Mouse (Mus musculus) urinary bladder, adult 2 months (tissue): Measurements from ENCODE around the gene Cby3. TPM values are rescaled to one million over a fixed set of nuclear protein-coding genes. Genes with fewer than 3 reads are reported as not detected.
"Not testable (repeated sequence)": the region's sequence is repeated elsewhere in the genome, so short reads cannot be mapped to it uniquely, and the experiment has no call there.

ENCODE experiments used
- DNase-seq: peaks from one replicate; pipeline ENCODE4 v3.0.0; 2022; ENCODE audit warnings: low spot score
- polyA plus RNA-seq: library from polyadenylated mRNA; depleted of rRNA; stranded (reverse); fragments of >200 nt; gene quantifications from 2 replicates; pipeline ENCODE4 v1.2.3, GENCODE M21; 2012; rRNA removed

Cby3 gene
- 0.12 and 0.25 TPM in 2 replicates for polyA plus RNA-seq

- no peak for DNase-seq
Measured at GRCm38 (mm10) chr11:50354162-50354561, at the start of gene Cby3. Gene Cby3 (plus strand): TSS chr11:50354462.

GRCm38 (mm10) chr11:50312803-50313202 is 41.5 kb upstream of the Cby3 start:
- DNase-seq = no peak

GRCm38 (mm10) chr11:50319343-50319742 is 34.9 kb upstream of the Cby3 start:
- not testable (repeated sequence) for DNase-seq

- no peak for DNase-seq
Measured at GRCm38 (mm10) chr11:50321239-50321638, 33.0 kb upstream of the Cby3 start.

GRCm38 (mm10) chr11:50322345-50322744 is 31.9 kb upstream of the Cby3 start:
- no peak for DNase-seq

- DNase-seq = no peak
Measured at GRCm38 (mm10) chr11:50323843-50324242, 30.4 kb upstream of the Cby3 start.

- DNase-seq = no peak
Measured at GRCm38 (mm10) chr11:50324751-50325471, 29.4 kb upstream of the Cby3 start.

GRCm38 (mm10) chr11:50325496-50326301 is 28.6 kb upstream of the Cby3 start, which contains the start of gene Canx:
Gene Canx (minus strand): TSS chr11:50325673.
- peak; percentile 98 for DNase-seq

- DNase-seq = no peak
Measured at GRCm38 (mm10) chr11:50326302-50326966, 27.8 kb upstream of the Cby3 start.

- DNase-seq = no peak
Measured at GRCm38 (mm10) chr11:50328075-50328625, 26.1 kb upstream of the Cby3 start.

- DNase-seq = no peak
Measured at GRCm38 (mm10) chr11:50329378-50329777, 24.9 kb upstream of the Cby3 start.

- DNase-seq = no peak
Measured at GRCm38 (mm10) chr11:50333181-50333580, 21.1 kb upstream of the Cby3 start.

- no peak for DNase-seq
Measured at GRCm38 (mm10) chr11:50336126-50336525, 18.1 kb upstream of the Cby3 start.

GRCm38 (mm10) chr11:50336891-50337290 is 17.4 kb upstream of the Cby3 start:
- DNase-seq = no peak

- DNase-seq = no peak
Measured at GRCm38 (mm10) chr11:50345486-50345885, 8.8 kb upstream of the Cby3 start.

GRCm38 (mm10) chr11:50346256-50347032 is 7.8 kb upstream of the Cby3 start:
- DNase-seq = no peak

- no peak for DNase-seq
Measured at GRCm38 (mm10) chr11:50352177-50352576, 2.1 kb upstream of the Cby3 start.

GRCm38 (mm10) chr11:50354851-50355250 is 589 bp downstream of the Cby3 start:
- DNase-seq = no peak

GRCm38 (mm10) chr11:50355395-50355794 is 1.1 kb downstream of the Cby3 start:
- no peak for DNase-seq

GRCm38 (mm10) chr11:50358950-50359861 is 4.9 kb downstream of the Cby3 start:
- peak; percentile 33 for DNase-seq
